Mouse (Mus musculus) cerebellum, postnatal 10 days (tissue): Measurements from ENCODE around the gene Gsn.

Experiments
- DNase-seq, 2 experiments: peaks; one replicate each; pipeline ENCODE4 v3.0.0; 2021; ENCODE audit warnings: mixed read lengths in 2 of 2

Gene Gsn

GRCm38 (mm10) chr2:35282214-35282613 is 26.0 kb downstream of the Gsn start:
- DNase-seq: peak; percentile 27 to 28

DNA sequence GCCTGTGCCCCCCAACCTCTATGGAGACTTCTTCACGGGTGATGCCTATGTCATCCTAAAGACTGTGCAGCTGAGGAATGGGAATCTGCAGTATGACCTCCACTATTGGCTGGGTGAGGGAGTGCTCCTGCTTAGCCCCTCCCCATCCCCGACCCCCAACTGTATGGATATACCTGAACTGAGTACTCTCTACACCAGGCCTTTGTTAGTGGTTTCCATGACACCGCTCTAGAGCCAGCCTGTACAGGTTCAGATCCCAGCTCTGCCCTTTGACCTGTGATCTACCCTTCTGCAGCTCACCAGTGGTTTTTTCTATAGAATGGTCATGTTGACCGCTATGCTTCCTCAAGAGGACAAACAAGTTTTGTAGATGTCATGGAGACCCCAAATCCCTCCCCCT is 27.8 kb downstream of the Gsn start:
- no peak for DNase-seq

- no peak for DNase-seq
Measured at GRCm38 (mm10) chr2:35285209-35285608, 29.0 kb downstream of the Gsn start.

DNA sequence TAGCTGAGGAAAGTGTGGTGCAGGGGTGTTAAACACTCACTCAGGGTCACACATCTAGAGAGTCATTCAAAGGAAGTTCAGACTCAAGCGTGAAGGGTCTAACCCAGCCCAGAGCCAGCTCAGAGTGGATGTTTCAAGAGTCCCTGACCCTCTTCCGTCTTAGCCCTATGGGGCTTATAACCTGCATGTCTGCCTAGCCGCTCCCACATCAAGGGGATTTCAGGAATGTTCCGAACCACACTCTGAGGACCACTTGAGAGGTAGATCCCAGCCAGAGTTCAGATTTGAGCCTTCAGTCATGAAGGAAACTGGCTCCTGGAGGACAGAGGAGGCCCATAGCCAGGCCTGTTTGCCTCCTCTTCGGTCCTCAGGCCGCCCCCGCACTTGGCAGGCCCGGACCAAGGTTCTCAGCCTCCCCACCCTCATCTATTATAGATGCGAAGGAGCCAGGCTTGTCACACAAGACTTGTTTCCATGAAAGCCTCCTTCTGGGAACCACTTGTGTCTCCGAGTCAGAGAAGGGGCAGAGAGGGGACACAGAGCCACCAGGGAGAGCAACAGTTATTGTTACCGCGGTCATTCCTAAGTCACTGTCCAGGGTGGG is 30.9 kb downstream of the Gsn start:
- DNase-seq: no peak

DNA sequence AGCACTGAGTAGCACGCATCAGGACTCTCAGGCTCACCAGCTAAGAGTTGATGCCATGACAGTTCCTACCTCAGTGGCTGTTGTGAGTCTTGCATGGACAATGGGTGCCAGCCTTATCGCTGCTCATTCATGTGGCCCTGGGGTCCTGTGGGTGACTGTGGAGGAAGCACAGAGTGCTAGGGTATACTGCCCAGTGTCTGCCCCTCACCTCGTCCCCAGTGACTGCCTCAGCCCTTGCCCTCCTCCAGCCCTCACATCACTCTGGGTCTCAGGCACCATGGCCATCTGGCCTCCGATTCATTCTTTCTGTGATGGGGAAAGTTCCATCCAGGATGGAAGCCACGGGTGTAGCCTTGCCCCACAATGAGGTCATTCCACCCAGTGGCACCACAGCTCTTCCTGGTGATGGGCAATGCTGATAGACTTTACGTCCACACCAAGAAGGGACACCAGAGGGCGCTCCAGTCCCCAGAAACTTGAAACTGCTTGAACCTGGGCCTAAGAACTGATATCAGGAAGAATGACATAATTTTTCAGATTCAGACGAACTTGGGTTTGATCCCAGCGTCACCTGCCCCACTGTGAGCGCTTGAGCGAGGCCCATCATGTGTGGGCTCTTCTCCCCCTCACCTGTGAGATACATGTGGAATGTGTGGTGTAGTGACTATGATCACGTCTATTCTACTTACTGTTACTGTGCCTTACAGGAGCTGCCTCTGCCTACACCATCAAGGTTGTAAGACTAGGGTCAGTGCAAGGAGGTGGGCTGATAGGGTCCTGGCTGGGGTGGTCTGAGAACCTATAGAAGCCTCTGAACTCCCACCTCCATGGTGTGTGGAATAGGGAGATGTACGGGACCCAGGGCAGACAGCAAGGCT is 32.8 kb downstream of the Gsn start:
- peak; percentile 92 to 95 for DNase-seq

- peak; percentile 76 to 86 for DNase-seq
Measured at GRCm38 (mm10) chr2:35291856-35292255, 35.7 kb downstream of the Gsn start.

DNA sequence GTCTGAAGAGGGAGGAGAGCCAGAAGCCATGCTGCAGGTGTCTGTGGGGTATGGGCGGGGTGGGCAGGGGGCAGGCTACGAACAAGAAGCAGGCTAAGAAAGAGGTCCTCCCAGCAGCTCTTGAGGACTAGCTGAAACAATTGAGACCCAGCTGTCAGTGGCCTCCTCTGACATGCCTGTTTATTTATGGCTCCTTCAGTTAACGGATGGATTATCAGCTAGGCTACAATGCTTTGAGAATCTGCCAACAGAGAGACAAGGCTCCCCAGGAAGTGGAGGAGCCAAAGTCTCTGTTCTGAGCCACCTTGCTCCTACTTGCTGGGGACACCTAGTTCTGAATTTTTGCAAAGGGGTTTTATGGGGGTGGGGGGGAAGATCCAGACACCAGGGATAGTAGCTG is 36.5 kb downstream of the Gsn start:
- DNase-seq: peak in 1 of 2 experiments; percentile 25

- DNase-seq: peak; percentile 68 to 70
Measured at GRCm38 (mm10) chr2:35293291-35293690, 37.1 kb downstream of the Gsn start.

- peak; percentile 92 to 94 for DNase-seq
Measured at GRCm38 (mm10) chr2:35297703-35298332, 41.6 kb downstream of the Gsn start.

GRCm38 (mm10) chr2:35299437-35299836 is 43.3 kb downstream of the Gsn start:
- DNase-seq: no peak

DNA sequence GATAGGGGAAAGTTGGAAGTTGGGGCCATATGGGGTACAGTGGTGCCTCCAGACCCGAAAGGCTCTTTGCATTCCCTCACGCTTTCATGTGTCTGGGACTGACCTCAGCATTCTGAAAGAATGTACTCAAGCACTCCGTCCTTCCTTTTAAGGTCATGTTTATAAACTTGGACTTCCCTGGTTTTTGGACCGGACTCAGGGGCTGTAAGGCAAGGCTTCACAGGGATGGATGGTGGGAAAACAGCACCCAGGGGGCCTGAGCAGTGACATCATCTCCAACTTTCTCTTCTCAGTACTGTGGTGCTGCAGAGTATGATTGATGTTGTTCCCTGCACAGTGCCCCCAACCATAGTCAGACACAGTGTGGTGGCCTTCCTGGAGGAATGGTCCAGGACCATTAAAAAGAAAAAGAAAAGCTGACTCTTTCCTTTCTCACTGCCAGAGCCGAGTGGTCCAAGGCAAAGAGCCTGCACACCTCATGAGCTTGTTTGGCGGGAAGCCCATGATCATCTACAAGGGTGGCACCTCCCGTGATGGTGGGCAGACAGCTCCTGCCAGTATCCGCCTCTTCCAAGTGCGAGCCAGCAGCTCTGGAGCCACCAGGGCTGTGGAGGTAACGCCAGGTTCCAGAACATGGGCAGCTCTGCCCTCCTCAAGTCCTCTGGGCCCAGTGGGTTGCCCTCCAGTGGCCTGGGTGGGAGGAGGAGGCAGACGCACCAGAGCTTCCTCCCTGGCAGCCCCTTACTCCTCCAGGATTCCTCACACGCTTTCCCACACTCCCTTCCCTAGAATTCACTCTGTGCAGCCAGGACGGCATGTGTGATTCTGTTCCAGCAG is 46.1 kb downstream of the Gsn start:
- DNase-seq: no peak

DNA sequence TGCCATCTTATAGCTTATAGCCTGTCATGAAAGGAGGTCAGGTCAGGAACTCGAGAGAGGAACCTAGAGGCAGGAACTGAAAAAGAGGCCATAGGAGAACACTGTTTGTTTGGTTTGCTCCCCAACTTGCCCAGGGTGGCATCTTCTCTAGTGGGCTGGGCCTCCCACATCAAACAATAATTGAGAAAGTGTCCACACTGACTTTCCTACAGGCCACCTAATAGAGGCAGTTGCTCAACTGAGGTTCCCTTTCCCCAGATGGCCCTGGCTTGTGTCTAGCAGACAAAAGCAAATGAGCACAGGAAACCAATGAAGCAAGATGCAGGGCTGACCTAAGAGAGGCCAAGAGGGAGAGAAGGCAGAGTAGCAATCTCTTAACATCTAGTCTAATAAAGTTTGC is 52.0 kb downstream of the Gsn start:
- no peak for DNase-seq

DNA sequence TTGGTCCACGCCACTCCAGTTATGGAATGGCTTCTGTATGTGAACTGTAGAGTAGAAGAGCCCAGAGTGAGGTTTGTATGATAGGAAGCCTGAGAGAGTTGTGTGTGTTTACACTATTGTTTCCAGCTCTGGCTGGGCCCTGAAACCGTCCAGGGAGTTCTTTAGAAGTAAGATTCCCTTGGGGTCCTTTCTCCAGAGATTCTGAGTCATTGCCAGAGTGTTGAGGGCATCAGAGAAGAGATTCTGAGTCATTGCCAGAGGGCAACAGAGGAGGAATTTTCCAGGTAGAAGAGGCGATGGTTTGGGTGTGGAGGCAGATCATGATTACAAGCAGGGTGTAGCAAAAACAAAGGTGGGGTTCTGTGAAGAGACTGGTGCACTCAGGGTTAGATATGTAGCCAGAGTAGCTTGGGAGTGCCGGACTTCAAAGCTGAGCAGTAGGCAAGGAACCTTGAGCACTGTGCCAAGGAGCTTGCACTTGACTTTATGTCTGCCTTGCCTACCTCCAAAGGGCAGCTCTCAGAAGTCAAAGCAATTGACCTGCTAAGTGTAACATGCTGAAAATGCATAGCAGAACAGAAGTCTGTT is 53.8 kb downstream of the Gsn start:
- no peak for DNase-seq

DNA sequence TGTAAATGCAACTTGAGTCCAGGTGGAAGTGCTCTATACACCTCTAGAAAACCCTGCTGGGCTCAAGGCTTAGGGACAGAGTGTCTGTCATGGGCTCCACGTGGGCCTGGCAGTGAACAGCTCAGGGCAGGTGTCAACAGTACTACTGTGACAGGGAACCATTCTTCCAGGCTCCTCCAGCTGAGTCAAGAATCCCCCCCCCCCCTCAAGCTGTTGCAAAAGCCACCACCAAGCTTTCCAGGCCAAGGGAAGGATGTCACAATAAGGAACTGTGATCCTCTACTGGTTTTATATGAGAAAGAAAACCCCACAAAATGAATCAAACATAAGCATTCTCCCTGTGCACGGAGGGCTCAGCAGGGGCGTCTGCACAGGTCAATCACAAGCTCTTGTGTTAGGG is 58.1 kb downstream of the Gsn start:
- DNase-seq: no peak

DNA sequence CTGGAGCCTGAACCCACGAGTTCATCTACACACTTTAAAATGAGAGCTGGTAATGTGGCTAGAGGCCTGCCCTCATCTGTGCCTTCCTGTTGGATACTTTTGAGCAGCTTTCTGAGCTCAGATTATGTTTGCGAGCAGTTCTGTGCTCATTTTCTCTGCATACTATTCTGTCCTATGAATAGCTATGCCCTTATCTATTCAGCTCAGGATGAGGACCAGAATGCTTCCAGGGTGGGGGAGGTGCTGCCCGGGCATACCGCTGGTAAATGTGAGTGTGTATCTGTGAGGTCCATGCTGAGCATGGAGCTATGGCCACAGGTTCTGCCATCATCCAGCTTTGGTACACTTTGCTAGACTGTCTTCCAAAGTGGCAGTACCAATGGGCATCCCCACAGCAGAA is 61.4 kb downstream of the Gsn start:
- no peak for DNase-seq

- DNase-seq: no peak
Measured at GRCm38 (mm10) chr2:35318405-35318804, 62.2 kb downstream of the Gsn start.

DNA sequence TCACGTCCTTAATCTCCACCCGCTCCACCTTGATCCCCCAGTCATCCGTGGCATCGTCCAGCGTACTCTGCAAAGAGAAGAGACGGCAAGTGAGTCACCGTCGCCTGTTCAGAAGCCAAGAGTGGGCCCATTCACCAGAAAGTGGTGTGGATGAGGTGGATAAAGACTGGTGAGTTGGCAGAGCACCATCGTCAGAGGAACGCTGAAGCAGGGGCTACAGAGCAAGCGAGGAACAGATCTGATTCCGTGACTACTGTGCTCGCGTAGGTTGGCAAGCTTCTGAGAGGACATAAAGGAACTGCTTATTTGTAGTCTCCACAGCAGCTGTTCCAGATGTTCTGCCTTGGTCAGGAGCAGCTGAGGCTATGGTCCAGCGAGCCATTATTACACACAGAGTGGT is 64.2 kb downstream of the Gsn start:
- DNase-seq: no peak

- DNase-seq: peak; percentile 91 to 95
Measured at GRCm38 (mm10) chr2:35322404-35323164, 66.4 kb downstream of the Gsn start.

DNA sequence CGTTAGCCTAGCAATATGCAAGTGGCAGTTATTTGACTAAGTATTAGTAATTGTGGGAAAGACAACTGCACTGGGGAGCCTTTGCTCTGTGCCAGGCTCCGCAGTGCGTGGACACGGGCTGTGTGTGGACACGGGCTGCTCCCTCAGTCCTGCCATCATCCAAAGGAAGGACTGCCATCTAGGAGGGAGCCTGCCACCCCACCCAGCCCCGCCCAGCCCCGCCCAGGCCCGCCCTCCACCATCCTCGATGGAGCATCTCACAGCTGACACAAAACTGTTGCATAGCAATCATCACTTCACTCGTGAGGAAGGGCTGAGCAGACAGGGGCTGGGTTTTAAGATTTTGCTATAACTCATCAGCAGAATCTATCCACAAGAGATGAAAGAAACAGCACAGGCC is 69.8 kb downstream of the Gsn start:
- no peak for DNase-seq

DNA sequence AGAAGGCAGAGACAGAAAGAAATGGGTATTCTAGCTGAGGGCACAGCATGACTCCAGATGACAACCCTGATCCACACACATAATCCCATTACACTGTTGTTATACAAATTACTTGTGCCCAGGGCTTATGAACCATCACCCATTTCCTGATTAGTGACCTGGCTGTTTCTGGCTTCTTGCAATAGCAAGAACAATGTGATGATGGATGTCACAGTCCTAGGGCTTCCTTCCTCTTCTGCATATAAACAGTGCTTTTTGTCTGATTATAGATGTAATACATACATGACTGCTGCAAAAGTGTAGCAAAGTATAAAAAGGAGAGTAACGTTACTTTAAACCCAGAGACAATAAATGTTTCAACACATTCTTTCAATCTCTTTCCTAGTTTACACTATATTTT is 70.8 kb downstream of the Gsn start:
- no peak for DNase-seq

- peak in 1 of 2 experiments; percentile 9 for DNase-seq
Measured at GRCm38 (mm10) chr2:35327583-35327982, 71.4 kb downstream of the Gsn start.
